Mouse (Mus musculus): Measurements from ENCODE around the gene Nav2.

GRCm38 (mm10) chr7:49526101-49526499 is 617.6 kb downstream of the Nav2 start:
- TF ChIP-seq CTCF (IDR thresholded peaks at IDR 0.05; ENCODE audit: low read depth) (no peak), EP300 (optimal IDR thresholded peaks at IDR 0.05) (no peak)
